Mouse (Mus musculus) adrenal gland, adult 18-20 months (tissue): ENCODE measurements at regions not wholly inside any gene's neighbourhood (a gene's known extent, or its start where the extent isn't known, plus 50 kb on each side); places are given as distances from the start of the nearest gene placed in this dataset.
A peak's percentile ranks its signal among the peaks of the same experiment; 100 is the strongest.

ENCODE experiments used
- DNase-seq, 2 experiments: peaks; one replicate each; pipeline ENCODE4 v3.0.0; 2021 to 2022; ENCODE audit warnings: low spot score in 2 of 2

GRCm38 (mm10) chr16:29989308-29989707, 74.9 kb upstream of the Hes1 start:
- DNase-seq, result no peak

GRCm38 (mm10) chr16:29990393-29990792, 73.8 kb upstream of the Hes1 start:
- DNase-seq, result no peak

DNA sequence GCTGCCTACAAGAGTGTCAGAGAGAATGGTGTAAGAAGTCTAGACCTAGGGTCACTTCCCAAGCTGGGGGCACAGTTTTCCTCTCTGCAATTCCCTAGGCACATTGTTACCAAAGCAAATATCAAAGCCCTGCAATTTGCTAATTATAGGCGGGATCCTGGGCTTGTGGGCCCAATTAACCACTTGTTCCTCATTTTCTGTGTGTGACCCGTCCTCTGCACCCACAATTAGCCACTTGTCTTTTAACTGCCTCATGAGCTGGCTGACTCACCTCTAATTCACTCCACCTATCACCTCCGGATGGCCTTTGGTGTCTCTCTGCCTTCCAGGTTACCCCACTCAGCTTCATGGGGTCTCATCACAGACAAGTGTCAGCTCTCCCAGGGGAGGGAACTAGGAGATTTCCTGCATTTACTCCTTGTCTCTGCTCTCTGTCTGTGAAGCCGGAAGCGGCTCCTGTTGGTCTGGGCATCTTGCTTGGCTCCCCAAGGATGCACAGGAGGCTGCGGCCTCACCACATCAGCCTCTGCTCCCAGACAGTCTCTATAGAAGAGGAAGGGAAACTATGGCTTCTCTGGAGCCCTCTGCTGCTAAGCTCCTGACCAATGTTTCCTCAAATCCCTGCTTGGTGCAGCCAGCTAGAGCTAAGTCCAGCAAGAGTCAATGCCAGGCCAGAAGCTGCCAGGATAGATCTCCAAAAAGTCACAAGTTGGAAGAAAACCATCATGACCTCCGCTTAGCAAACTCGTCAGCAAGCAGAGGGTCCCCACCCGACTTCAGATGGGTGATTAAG, 73.2 kb upstream of the Hes1 start:
- DNase-seq, result no peak

- no peak for DNase-seq
These were observed 72.3 kb upstream of the Hes1 start for GRCm38 (mm10) chr16:29991876-29992380.

GRCm38 (mm10) chr16:29993111-29993510, 71.1 kb upstream of the Hes1 start:
- no peak for DNase-seq

- no peak for DNase-seq
These were observed 70.6 kb upstream of the Hes1 start for GRCm38 (mm10) chr16:29993535-29993934.

GRCm38 (mm10) chr16:29996139-29997069, 67.8 kb upstream of the Hes1 start:
- no peak for DNase-seq

- no peak for DNase-seq
These were observed 64.0 kb upstream of the Hes1 start for GRCm38 (mm10) chr16:30000166-30000565.

DNA sequence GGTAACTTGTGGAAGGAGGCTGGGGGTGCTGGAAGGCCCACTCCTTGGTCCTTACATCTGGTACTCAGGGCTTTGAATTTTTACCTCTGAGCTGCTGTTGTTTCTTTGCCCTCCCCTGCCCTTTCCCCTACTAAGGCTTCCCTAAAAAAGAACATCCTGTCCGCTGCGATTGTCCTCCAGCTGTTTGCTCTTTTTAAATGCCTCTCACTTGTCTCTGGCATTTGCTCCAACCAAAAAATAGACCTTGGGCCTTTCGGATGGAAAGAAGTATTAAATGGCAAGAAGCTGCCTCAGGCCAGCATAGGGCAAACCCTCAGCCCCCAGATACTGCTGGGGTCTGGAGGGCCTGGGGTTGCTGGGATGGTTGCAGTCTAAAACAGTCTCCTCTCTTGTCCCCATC, 59.1 kb upstream of the Hes1 start:
- no peak for DNase-seq

GRCm38 (mm10) chr16:30006826-30007225, 57.4 kb upstream of the Hes1 start:
- no peak for DNase-seq

GRCm38 (mm10) chr16:30008451-30009357, 55.5 kb upstream of the Hes1 start:
- peak; percentile 78 to 83 for DNase-seq

GRCm38 (mm10) chr16:30009521-30010186, 54.5 kb upstream of the Hes1 start:
- DNase-seq, result no peak

DNA sequence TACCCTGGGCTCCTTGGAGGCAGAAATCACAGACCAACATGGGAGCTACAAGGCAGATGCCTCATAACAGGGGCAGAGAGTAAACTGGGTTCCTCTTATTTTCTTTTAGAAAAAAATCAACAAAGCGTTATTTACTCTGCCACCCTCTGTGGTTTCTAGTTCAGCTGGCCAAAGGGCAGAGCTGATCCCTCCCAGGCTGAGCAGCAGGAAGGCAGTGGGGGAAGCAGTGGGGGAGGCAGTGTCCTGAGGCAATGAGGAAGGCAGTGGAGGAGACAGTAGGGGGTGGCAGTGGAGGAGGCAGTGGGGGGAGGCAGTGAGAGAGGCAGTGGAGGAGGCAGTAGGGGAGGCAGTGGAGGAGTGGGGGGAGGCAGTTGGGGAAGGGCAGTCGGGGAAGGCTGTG, 51.1 kb upstream of the Hes1 start:
- no peak for DNase-seq

GRCm38 (mm10) chr16:30013943-30014342, 50.2 kb upstream of the Hes1 start:
- no peak for DNase-seq
